Comparison of ENCODE assay signal across 11 mouse cellular contexts in the genomic region with DNA sequence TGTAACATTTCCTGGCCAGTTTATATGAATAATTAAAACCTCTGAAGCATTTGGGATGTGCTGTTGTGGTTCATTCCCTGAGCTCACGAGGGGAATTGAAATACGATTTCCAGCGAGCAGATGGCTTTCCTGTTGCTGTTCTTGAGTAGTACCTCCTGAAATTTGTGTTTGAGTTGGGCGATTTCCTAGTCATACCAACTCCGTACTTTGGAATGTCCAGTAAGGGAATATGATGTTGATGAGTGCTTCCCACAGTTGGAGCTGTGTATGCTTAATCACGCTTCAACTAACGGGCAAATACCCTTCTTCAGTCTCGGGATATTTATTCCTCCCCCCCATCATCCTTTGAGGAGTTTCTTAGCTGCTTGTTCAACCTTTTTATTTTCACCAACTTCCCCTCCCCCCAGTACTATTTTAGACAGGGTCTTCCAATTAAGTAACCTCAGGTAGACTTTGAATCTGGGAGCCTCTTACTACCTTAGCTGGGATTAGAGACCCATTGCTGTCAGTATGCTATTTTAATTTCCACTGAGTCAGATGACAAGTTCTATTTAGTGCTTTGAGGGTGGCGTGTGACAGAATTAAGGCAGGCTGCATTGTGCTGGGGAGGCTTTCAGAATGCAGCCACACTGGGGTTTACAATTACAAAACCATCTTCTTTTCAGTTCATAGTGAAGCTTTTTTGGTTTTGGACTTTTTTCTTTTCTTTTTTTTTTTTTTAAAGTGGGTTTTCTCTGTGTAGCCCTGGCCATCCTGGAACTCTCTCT.
"Had no signal": no experiment of that assay in that cellular context is flagged by ENCODE, and none has a peak within 500 bp of the region (broad histone marks: within the 10 kb centered on the region; RNA-seq: fewer than 3 reads in every experiment).

No protein-coding gene starts in this region.

- DNase-seq: kidney, adult 2 months; kidney, postnatal 25 days; layer of hippocampus, adult 9-11 months; layer of hippocampus, postnatal 36 days; lung, adult 18-20 months; thymus, adult 2 months; thymus, postnatal 25 days had no signal

- H3K4me1 ChIP-seq: limb, embryonic 15.5 days; stomach, embryonic 15.5 days had no signal

- H3K36me3 ChIP-seq: limb, embryonic 15.5 days; midbrain, embryonic 15.5 days; stomach, embryonic 15.5 days had no signal

- H3K4me2 ChIP-seq: limb, embryonic 15.5 days; midbrain, embryonic 15.5 days; stomach, embryonic 15.5 days had no signal

- H3K9me3 ChIP-seq: limb, embryonic 15.5 days; midbrain, embryonic 15.5 days; stomach, embryonic 15.5 days had no signal

- ATAC-seq: midbrain, embryonic 15.5 days had no signal

- H3K27me3 ChIP-seq: limb, embryonic 15.5 days; midbrain, embryonic 15.5 days; stomach, embryonic 15.5 days had no signal

- H3K27ac ChIP-seq: limb, embryonic 15.5 days; liver, embryonic 14.5 days; midbrain, embryonic 15.5 days; stomach, embryonic 15.5 days had no signal

- H3K9ac ChIP-seq: limb, embryonic 15.5 days; liver, embryonic 14.5 days; midbrain, embryonic 15.5 days; stomach, embryonic 15.5 days had no signal

- H3K4me3 ChIP-seq: limb, embryonic 15.5 days; midbrain, embryonic 15.5 days; stomach, embryonic 15.5 days had no signal
